Mouse (Mus musculus) urinary bladder, adult 2 months (tissue): ENCODE measurements around the gene Slc24a1. TPM values are rescaled to one million over a fixed set of nuclear protein-coding genes. Genes with fewer than 3 reads are reported as not detected.
A peak's percentile ranks its signal among the peaks of the same experiment; 100 is the strongest.
"Not testable (repeated sequence)": the region's sequence is repeated elsewhere in the genome, so short reads cannot be mapped to it uniquely, and the experiment has no call there.

Experiments
- DNase-seq: peaks from one replicate; pipeline ENCODE4 v3.0.0; 2022; ENCODE audit warnings: low spot score
- polyA plus RNA-seq: library from polyadenylated mRNA; depleted of rRNA; stranded (reverse); fragments of >200 nt; gene quantifications from 2 replicates; pipeline ENCODE4 v1.2.3, GENCODE M21; 2012; rRNA removed

The Slc24a1 gene
- polyA plus RNA-seq: 0.04 TPM in 1 of 2 replicates, not detected in the other

DNA sequence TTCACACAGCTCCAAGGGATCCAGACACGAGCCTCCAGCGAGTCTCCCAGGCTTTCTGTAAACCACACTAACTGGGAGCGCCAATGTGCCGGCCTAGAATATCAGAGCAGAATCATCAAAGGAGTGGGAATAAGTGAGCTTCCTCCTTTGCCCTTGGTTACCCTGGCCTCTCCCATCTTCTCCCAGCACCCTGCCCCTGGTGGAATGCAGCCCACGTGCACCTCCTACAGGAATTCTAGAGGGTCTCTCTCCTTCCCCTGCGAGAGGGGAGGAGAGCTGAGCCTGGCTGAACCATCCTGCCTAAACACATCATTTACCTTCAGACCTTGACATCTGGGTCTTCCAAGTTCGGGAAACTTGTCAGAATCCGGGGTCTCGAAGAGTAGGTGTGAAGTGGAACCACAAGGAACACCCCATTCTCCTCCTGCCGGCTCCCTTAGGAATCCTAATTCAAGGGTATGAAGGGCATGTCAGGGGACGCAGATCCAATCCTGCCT lies at the start of gene Slc24a1:
Gene Slc24a1 (minus strand): TSS at position 447 of the 497 bp plus-strand sequence.
- no peak for DNase-seq

DNA sequence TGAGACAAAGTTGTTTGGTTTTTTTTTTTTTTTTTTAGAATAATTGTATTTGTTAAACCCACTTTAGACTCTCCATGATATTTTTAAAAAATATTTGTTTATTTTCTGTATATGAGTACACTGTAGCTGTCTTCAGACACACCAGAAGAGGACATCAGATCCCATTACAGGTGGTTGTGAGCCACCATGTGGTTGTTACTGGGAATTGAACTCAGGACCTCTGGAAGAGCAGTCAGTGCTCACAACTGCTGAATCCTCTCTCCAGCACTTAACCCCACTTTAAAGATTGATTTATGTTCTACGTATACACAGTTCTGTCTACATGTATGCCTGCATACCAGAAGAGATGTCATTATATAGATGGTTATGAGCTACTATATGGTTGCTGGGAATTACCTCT lies 44.1 kb upstream of the Slc24a1 start:
- DNase-seq: not testable (repeated sequence)

DNA sequence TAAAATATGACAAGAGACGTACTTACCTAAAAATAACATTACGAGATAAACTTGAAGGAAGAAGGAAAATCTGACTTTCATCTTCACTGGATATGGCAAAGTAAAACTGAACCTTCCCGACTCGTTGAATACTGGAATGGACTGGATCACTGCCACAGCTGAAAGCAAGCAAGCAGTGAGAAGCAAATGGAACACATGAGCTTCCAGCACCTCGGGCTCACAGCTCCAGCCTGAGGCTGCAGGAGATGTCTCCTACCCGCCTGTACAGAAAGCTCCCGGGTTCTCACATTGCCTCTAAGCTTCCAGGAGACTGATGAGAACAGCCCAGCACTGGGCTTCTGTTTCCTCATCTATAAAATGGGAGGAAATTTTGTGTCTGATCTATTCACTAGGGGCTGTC lies 38.9 kb upstream of the Slc24a1 start:
- no peak for DNase-seq

DNA sequence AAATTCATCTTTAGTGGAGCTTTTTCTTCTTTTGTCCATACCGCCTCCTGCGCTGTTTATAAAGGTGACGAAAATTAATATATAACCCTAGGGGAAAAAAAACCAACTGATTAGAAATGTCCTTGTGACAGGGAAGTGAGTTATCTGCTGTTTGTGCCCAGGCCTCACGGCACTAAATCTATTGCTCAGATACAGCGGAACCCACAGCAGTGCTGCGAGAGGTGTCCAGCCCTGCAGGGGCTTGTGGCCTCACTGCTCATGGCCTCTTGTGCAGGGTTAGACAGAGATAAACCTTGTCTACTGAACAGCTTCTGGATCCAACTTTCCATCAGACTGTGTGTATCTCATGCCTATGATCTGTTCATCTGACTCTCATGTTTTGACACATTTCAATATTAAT lies 37.0 kb upstream of the Slc24a1 start:
- no peak for DNase-seq

DNA sequence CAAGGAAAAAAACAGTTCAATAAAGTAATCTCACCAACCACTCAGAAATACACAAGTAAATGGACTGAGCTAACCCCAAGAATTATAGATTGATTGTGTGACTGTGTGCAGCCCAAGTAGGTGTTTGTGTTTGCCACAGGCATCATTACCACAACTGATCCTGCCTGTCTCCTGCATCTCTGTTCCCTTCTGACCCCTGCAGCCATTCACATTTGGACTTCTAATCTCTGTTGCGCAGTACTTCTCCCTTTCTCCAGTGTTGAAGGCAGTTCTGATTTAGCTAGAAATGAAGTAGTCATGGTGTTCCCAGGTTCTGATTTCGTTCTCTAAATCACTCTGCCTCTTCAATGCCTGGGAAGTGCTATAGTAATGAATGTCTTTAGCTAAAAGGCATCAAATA lies 36.2 kb upstream of the Slc24a1 start:
- DNase-seq: no peak

DNA sequence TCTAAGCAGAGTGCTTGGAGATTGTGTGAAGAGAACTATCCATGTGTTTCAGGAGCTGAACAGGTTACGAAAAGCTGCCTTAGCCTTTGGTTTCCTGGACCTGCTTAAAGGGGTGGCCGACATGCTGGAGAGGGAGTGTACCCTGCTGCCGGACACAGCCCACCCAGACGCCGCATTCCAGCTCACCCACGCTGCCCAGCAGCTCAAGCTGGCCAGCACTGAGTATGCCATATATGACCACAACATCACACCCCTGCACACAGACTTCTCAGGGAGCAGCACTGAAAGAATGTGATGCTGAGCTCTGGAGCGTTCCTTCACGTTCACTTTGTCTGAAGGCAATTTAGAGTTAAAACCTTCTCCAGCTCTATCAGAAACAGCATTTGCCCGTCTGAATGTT lies 34.4 kb upstream of the Slc24a1 start:
- peak; percentile 26 for DNase-seq

DNA sequence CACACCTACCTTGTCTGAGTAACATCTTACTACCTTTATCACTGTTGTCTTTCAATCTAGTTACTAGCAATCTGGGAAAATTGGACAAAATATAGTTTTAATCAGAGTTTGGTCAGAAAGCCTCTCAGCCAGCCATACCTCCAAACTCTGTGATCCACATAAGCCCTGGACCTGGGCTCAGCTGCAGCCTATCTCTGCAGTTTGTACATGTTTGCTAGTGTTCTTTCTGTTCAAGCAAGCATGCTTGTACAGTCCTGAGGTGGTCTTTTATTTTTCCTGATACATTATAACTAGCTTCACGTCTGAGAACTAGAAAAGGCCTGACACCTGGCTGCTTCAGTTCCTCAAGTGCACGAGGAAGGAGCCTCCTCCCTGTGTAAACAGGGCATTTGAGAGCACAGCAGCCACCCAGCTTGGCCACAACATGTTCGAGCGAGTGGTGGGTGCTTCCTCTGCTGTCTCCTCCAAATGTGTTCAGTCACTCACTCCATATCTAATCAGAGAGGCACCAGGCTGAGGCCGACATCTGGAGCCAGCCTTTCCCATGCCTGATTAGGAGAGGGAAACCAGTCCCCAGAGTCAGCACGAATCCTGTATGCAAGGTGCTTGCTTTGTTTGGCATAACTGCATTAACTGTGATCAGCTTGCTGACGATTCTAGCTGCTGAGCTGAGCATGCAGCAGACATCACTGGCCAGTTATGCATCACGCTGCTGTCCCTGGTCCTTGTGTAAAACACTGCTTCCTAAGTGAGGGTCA lies 33.8 kb upstream of the Slc24a1 start:
- DNase-seq: peak; percentile 26

DNA sequence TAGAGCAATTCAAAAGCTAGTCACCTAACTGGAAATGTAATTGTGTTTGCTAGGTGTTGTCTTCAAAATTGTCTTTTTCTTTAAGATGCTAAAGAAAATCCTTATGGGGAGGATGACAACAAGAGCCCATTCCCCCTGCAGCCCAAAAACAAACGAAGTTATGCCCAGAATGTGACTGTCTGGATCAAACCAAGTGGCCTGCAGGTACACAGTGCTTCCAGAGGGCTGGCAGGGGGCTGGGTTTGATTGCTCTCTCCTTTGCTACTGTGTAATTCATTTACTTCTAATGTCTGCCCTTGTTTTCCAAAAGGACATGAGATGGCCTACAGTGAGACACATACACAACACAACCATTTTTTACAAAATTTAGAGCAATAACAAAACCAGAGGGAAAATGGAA lies 30.5 kb upstream of the Slc24a1 start:
- DNase-seq: no peak

DNA sequence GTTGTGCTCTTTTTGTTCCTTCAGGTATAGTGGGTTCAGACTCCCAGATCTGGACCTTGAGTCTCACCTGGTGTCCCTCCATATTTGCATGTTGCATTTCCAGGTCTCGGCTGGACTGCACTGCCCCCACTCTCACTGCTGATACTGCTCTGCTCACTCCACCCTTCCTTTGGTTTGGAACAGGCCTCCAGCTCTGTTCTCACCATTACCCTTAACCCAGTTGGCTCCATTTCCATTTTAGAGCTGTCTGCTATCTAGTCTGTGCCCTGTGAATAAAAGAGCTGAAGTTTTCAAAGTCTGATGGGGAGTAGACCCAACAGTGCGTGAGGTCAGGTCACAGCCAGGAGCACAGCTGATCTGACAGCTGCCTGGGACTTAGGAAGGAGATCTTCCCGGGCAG lies 29.1 kb upstream of the Slc24a1 start:
- DNase-seq: no peak

DNA sequence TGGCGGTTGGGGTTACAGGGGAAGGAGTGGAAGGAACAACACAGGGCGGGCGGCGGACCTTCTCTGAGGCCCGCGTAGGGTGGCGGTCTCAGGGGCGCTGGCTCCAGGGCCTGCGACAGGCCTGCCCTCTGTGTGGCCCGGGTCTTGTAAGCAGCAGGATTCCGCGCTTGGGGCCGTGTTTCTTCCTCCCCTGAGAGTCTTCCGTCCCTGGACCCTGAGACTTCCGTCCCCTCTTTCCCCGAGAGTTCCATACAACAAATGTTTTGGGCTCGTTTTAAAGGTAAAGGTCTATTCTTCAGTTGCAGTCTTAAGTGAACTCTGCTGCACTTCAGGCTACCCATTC lies 9.5 kb upstream of the Slc24a1 start:
- no peak for DNase-seq

DNA sequence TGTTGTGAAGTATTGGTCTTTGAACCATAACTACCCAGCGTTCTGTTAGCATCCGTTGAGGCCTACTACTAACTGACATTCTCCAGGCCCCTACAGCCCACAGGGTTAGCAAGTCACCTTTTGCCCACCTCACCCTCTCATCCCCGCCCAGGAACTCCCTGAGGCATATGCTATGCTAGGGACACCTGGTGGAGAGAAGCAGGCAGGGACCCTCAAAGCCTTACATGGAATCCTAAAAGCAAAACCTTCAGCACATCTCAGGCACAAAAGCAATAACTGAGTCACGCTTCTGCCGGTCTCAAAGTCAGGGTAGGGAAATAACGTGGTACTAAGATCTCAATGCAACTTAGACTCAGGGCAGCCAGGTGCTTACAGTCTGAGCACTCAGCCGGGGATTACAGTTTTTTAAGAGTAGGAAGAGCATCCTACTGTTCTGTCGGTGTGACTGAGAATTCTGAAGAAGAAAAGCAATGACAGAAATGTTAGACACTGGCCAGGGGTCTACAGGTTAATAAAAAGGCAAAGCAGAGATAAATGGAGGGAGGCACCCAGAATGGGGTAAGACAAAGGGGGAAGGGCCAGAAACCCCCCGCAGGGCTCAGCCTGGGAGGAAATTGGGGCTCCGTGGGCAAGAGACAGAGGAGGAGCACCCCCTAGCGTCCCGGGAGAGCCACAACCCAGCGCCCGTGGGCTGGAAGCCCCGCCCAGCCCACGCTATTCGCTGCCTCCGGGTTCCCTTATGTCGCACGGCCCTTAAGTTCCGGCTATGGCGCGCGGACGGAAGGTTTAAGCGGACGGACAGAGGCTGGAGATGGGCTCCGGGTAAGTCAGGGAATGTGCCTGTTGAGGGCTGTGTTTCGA lies 8.9 kb upstream of the Slc24a1 start, which contains the start of gene Ints14:
Gene Ints14 (plus strand): TSS at position 789 of the 861 bp plus-strand sequence.
- DNase-seq: peak; percentile 94

DNA sequence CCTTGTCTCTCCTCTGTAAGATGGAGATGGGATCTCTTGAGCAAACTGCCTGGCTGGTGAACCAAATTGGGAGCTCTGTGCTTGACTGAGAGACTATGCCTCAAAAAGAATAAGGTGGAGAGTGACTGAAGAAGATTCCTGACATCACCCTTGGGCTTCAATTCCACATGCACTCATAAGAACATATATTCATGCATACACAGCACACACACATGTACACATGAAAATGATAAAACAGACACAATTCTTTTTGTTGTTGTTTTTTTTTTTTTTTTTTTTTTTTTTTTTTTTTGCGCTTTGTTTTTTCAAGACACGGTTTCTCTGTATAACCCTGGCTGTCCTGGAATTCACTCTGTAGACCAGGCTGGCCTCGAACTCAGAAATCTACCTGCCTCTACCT lies 5.9 kb upstream of the Slc24a1 start:
- DNase-seq: no peak

DNA sequence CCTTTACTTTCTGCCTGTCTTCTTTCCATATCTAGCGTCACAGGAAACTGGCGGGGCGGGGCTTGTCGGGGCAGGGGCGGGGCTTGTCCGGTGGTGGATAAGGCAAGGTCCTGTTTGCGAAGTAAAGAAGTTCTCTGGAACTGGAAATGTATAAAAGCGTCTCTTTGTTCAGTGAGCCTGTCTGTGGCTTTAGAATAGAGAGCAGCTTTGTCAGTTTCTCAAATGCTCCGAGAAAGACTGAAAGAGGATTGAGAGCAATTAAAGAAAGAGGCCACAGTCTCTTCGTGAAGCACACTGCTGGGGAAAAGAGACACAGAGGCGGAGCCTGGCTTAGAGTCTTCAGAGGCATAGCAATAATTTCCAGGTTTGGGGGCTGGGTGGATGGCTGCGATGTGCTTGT lies 4.9 kb upstream of the Slc24a1 start:
- no peak for DNase-seq

DNA sequence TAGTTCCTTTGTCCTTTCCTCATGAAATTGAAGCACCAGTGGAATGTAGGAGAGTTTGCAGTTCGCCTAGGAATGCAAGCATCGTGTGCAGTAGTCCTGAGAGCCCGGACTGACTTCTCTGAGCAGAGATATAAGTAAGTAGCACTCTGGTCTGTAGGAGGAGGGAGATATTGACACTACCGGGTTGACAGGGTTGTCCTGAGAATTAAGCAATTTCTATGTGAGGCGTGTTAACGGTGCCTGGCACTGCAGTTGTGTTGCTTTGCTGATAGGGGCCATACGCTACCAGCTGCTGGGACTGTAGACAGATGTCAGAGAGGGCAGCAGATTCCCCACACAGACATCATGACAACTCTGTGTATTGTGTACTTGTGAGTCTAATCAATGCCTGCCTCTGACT lies 1.8 kb upstream of the Slc24a1 start:
- DNase-seq: no peak

DNA sequence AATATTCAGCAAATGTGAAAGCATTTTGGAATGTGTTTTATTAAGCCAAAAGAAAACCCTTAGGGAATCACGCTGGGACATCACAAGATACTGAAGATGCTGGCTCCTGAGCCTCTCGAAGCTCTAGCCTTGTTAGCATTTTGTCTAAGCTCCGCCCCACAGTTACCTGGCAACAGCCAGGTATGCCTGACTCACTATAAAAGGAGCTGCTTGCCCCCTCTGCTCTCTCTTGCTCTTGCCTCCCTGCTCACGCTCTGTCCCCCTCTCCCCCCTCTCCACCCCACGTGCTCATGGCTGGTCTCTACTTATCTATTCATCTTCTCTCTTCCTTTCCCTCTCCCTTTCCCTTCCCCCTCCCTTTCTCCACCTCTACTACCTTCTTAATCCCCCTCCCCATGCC lies 648 bp upstream of the Slc24a1 start:
- no peak for DNase-seq

DNA sequence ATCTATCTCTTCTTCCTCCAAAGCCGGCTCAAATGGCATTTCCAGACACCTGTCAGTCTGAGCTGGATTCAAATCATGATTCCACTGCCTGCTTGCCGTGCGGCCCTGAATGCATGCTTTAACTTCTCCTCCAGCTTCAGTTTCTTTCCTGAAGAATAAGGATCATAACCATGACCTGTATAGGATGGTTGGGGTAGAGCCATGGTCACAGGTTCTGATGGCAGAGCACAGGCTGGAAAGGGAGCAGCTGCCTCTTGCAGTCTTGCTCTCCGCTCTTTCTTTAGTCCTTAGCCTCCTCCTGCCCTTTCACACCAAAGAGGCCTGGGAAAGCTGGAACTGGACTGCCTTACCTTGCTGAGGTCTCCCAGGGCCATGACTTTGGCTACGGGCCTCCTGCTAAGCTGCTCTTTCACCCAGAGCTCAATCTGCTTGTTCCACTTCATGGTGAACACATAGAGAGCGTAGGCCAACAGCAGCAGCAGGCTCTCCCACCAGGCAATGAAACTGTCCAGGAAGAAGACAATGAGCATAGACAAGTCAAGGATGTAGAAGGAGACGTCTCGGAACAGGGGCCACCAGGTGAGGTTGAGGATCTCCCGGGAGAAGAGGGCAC lies 3.8 kb downstream of the Slc24a1 start:
- no peak for DNase-seq

DNA sequence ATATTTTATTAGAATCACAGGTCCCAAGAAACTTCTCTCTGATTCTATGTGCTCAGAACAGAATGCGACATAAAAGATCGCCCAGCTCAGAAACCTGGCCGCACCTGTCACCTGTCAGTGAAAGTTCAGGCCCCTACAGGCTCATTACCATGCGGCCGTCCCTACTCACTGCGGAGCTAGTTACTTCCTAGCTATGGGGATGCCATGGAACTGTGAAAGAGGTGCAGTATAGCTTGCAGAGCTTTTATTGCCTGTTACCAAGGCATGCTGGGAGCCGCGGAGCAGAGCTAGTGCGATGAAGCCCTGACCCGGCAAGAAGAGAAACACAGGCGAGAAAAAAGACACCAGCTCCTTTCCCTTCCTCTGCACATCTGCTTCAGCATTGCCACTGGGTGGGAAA lies 7.4 kb downstream of the Slc24a1 start:
- DNase-seq: no peak

DNA sequence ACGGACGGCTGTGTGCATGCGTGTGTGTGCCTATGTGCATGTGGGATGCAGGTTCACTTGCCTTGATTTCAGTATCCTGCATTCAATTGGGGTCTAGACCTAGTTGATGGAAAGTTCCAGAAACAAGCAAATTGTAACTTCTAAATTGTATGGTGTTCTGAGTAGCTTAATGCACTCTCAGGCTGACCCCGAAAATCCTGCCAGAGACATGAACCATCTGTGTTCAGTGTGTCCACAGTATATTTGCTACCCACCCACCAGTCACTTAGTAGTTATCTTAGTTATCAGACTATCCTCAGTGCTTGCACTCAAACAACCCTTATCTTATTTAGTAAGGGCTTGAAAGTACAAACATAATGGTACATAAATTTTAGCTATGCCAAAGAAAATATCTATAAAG lies 9.8 kb downstream of the Slc24a1 start:
- DNase-seq: no peak

DNA sequence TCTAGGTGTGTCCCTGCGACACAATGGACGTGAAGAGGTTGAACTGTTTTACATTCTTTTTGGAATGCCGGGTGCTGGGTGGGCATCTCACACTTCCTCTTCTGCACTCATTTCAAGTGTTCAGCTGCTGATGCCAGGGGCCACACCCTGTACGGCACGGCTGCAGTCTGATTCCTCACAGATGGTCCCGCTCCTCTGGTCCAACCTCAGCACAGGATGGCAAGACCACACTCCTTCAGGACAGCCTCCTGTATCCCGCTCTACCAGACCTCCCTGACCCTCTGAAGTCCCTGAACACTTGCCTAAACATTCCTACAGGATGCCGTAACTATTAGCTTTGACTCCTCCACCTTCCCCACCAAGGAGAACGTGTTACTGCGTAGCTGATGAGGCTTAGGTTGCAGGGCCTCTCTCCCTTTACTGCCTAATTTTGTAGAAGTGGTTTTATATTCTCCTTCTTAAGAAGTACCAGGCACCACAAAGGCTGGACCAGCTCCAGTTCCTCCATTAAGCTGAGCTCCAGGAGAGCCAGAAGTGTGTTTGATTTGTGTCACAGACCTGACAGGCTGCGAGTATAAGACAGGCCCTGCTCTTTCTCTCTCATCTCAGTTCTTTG lies 10.6 kb downstream of the Slc24a1 start:
- no peak for DNase-seq

DNA sequence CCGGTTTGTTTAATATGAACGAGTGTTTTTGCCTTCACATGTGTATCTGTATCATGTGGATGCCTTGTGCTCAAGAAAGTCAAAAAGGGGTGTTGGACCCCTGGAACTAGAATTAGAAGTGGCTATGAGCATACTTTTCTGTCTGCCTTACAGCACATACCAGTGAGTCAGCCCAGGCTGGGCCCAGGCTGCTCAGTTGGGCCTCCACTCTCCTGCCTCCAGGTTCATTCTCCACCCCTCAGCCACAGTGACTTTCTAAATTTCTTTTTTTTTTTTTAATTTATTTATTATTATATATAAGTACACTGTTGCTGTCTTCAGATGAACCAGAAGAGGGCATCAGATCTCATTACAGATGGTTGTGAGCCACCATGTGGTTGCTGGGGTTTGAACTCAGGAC lies 11.6 kb downstream of the Slc24a1 start:
- no peak for DNase-seq

DNA sequence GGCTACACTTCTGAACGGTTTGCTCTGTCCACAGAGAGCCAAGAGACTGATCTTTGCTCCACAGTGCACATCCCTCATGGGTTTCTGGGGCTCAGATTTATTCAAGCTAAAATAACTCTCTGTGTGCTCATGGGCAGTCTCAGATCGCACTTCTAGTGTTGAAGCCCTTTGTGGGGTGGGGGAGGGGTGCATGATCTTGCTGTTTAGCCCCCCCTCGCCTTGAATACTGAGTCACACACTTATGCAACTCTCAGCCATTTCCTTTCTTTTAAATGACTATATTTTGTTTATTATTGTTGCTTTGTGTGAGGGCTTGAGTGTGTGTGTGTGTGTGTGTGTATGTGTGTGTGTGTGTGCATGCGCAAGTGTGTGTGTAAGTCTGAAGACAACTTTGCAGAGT lies 12.1 kb downstream of the Slc24a1 start:
- no peak for DNase-seq

DNA sequence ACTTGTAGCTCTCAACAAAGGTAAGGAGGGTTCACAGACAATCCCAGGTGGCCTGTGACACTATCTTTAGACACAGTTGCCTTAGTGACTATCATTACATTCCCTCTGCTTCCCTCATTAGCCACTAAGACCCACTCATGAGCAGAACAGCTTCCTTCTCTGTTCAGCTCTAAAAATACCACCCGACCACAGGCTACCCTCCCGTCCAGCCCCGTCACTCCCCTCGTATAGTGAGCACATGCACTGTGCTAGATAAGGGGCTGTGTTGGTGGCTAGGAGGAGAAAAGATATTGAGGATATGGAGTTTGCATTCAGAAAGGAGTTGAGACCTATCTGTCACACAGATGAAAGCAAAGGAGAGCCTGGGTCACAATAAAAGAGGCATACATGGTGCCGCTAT lies 12.9 kb downstream of the Slc24a1 start:
- DNase-seq: no peak
